ENCODE assay signal across 21 mouse cellular contexts in the genomic region with DNA sequence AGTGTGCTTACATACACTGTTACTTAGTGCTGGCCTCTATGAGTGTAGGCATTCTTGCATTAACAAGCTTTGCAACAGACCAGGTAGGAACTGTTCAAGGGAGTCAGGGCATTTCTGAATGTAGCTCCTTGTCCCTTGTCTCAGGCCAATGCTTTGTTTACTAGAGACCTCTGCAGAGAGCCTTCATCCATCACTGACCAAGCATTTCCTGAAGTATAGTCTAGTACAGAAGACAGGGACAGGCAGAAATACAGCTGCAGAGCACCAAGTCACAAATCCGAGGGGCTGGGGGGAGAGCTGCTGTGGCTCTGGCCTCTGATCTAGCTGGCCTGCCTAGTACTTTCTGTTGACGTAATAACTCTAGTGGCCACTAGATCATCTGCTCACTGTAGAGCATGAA.
DNase-seq lines count a peak whose midpoint lies in the region; ATAC-seq and TF ChIP-seq lines count a peak whose summit lies in the region.
"Had no signal": no experiment of that assay in that cellular context is flagged by ENCODE, and none has a peak within 500 bp of the region (broad histone marks: within the 10 kb centered on the region; RNA-seq: fewer than 3 reads in every experiment).

No protein-coding gene starts in this region.

- TF ChIP-seq CTCF in liver, postnatal 0 days (IDR thresholded peaks at IDR 0.05; ENCODE audit: low read depth) = no peak
- TF ChIP-seq CTCF in Patski (IDR thresholded peaks at IDR 0.05) = peak; percentile 38

- WGBS in liver, postnatal 0 days (ENCODE audit: insufficient replicate concordance) = 42% methylated on average over 2 of the region's 2 CpGs
- 44% methylated on average over 2 of the region's 2 CpGs for WGBS in liver, embryonic 11.5 days
- 48% methylated on average over 2 of the region's 2 CpGs for WGBS in hindbrain, embryonic 13.5 days

- no peaks in the 10 kb centered on the region for H3K27me3 ChIP-seq in liver, postnatal 0 days (ENCODE audit: insufficient read depth, low read length)
- H3K27me3 ChIP-seq in liver, embryonic 11.5 days (replicated peaks; ENCODE audit: control insufficient read depth, insufficient read depth, low read length) = no peaks in the 10 kb centered on the region
- H3K27me3 ChIP-seq in Patski = no peaks in the 10 kb centered on the region
- H3K27me3 ChIP-seq in hindbrain, embryonic 13.5 days = 0 out of 2 replicates have a peak, but pooled peaks cover 7% of the 10 kb centered on the region
- H3K27me3 ChIP-seq: forebrain, embryonic 15.5 days; lung, embryonic 15.5 days had no signal

- H3K4me3 ChIP-seq in liver, postnatal 0 days (ENCODE audit: low read depth, low read length) = no peak overlapping the region
- no peak overlapping the region for H3K4me3 ChIP-seq in liver, embryonic 11.5 days (ENCODE audit: low read depth, low read length)
- no peak overlapping the region for H3K4me3 ChIP-seq in hindbrain, embryonic 13.5 days
- H3K4me3 ChIP-seq: erythroblast, embryonic 14.5 days; forebrain, embryonic 15.5 days; lung, embryonic 15.5 days; myocyte had no signal

- POLR2A ChIA-PET in Patski (lab: Charles Lee) = interaction anchor here (0.9 kb wide), 1 partner anchor 69 kb away, joined by 3 read pairs; a partner anchor contains a TSS

- no peak overlapping the region for H3K27ac ChIP-seq in liver, postnatal 0 days (ENCODE audit: low read depth)
- H3K27ac ChIP-seq in liver, embryonic 11.5 days (ENCODE audit: low read depth, low read length) = no peak overlapping the region
- H3K27ac ChIP-seq in hindbrain, embryonic 13.5 days = no peak overlapping the region
- H3K27ac ChIP-seq: forebrain, embryonic 15.5 days; lung, embryonic 15.5 days had no signal

- no peak for DNase-seq in liver, postnatal 0 days
- DNase-seq in liver, embryonic 11.5 days (ENCODE audit: low spot score) = no peak
- DNase-seq in Patski (ENCODE audit: low read depth, low spot score) = no peak
- DNase-seq in kidney, adult 8-10 months = peak; percentile 41 to 73
- peak; percentile 65 for DNase-seq in kidney, postnatal 14 days
- DNase-seq in right cerebral cortex, postnatal 14 days = no peak
- DNase-seq: adrenal gland, adult 8-10 months; B cell, adult 2 months; cerebellum, adult 9-11 months; gastrocnemius, postnatal 25 days; layer of hippocampus, postnatal 36 days; left cerebral cortex, postnatal 4 days; liver; midbrain, embryonic 14.5 days; thymus, adult 18-20 months; thymus, postnatal 4 days had no signal

- in situ Hi-C loops in Patski (cut with MboI; ENCODE audit: low pct_unique_long_range_greater_than_20kb) = loop anchor here (5.0 to 10.0 kb wide), 3 partner anchors 60 to 467 kb away; no protein-coding TSS in a partner anchor

- H3K9me3 ChIP-seq in liver, postnatal 0 days (ENCODE audit: low read length) = no peaks in the 10 kb centered on the region
- no peaks in the 10 kb centered on the region for H3K9me3 ChIP-seq in liver, embryonic 11.5 days (ENCODE audit: control insufficient read depth, low read length)
- H3K9me3 ChIP-seq in hindbrain, embryonic 13.5 days = no peaks in the 10 kb centered on the region
- H3K9me3 ChIP-seq: forebrain, embryonic 15.5 days; lung, embryonic 15.5 days had no signal

- CTCF ChIA-PET in Patski (lab: Charles Lee) = interaction anchor here (0.8 to 2.2 kb wide), 7 partner anchors 12 to 185 kb away, joined by 3 to 21 read pairs (median 3); a partner anchor contains a TSS

- no peak for TF ChIP-seq EP300 in liver, postnatal 0 days (IDR thresholded peaks at IDR 0.05; ENCODE audit: low read depth)

- H3K4me2 ChIP-seq in liver, postnatal 0 days (ENCODE audit: low read depth, low read length) = no peak overlapping the region
- no peak overlapping the region for H3K4me2 ChIP-seq in liver, embryonic 11.5 days
- no peak overlapping the region for H3K4me2 ChIP-seq in hindbrain, embryonic 13.5 days
- H3K4me2 ChIP-seq: forebrain, embryonic 15.5 days; lung, embryonic 15.5 days had no signal

- peaks cover 34% of the 10 kb centered on the region for H3K4me1 ChIP-seq in liver, postnatal 0 days (ENCODE audit: insufficient read depth)
- peaks cover 22% of the 10 kb centered on the region for H3K4me1 ChIP-seq in liver, embryonic 11.5 days (replicated peaks; ENCODE audit: control insufficient read depth, insufficient read depth, low read length)
- H3K4me1 ChIP-seq in hindbrain, embryonic 13.5 days (replicated peaks) = peaks cover 21% of the 10 kb centered on the region

- H3K36me3 ChIP-seq in liver, postnatal 0 days (replicated peaks; ENCODE audit: insufficient read depth, low read length) = no peaks in the 10 kb centered on the region
- no peaks in the 10 kb centered on the region for H3K36me3 ChIP-seq in liver, embryonic 11.5 days (ENCODE audit: control insufficient read depth, insufficient read depth, low read length)
- no peaks in the 10 kb centered on the region for H3K36me3 ChIP-seq in hindbrain, embryonic 13.5 days
- H3K36me3 ChIP-seq: forebrain, embryonic 15.5 days; lung, embryonic 15.5 days had no signal

- H3K9ac ChIP-seq in liver, postnatal 0 days (replicated peaks) = no peak overlapping the region
- no peak overlapping the region for H3K9ac ChIP-seq in liver, embryonic 11.5 days (ENCODE audit: low read depth, low read length)
- no peak overlapping the region for H3K9ac ChIP-seq in hindbrain, embryonic 13.5 days
- H3K9ac ChIP-seq: forebrain, embryonic 15.5 days; lung, embryonic 15.5 days had no signal

- peak; percentile 25; the same call in 1 of the 2 replicates for ATAC-seq in liver, postnatal 0 days
- no peak for ATAC-seq in liver, embryonic 11.5 days (replicated peaks; ENCODE audit: low FRiP score)
- peak; percentile 68 for ATAC-seq in Patski
- no peak for ATAC-seq in hindbrain, embryonic 13.5 days (ENCODE audit: low FRiP score)
- ATAC-seq: forebrain, embryonic 15.5 days had no signal

Comparison
In these comparisons a context has a peak if more than half of its experiments do, and no peak if none do; other contexts are left out.
1. ATAC-seq: peak in liver, postnatal 0 days (single experiment) and Patski (single experiment); none in liver, embryonic 11.5 days (single experiment) and hindbrain, embryonic 13.5 days (single experiment).
2. DNase-seq: peak in kidney, adult 8-10 months (2 of 2) and kidney, postnatal 14 days (single experiment); none in liver, postnatal 0 days (single experiment), liver, embryonic 11.5 days (single experiment), Patski (single experiment) and right cerebral cortex, postnatal 14 days (single experiment).